Mouse (Mus musculus) layer of hippocampus, adult 18-20 months (tissue): Measurements from ENCODE around the gene Lcp2. TPM values are rescaled to one million over a fixed set of nuclear protein-coding genes. Genes with fewer than 3 reads are reported as not detected.

Experiments used
- DNase-seq, 2 experiments: peaks; one replicate each; pipeline ENCODE4 v3.0.0; 2022; ENCODE audit warnings: low spot score in 2 of 2
- total RNA-seq, 2 experiments: library from RNA; stranded (reverse); gene quantifications; 2 replicates each; pipeline ENCODE4 v1.2.3; 2021

The Lcp2 gene
- total RNA-seq, 2 experiments from 2014 or later, result 2.9 to 3.7 TPM

GRCm38 (mm10) chr11:34042808-34043207 is 3.9 kb upstream of the Lcp2 start:
- DNase-seq, result no peak

- DNase-seq, result no peak
These were observed 820 bp downstream of the Lcp2 start for GRCm38 (mm10) chr11:34047542-34047937.

- DNase-seq, result no peak
These were observed 1.8 kb downstream of the Lcp2 start for GRCm38 (mm10) chr11:34048375-34049124.

GRCm38 (mm10) chr11:34049125-34049379 is 2.3 kb downstream of the Lcp2 start:
- no peak for DNase-seq

- DNase-seq, result no peak
These were observed 3.3 kb downstream of the Lcp2 start for GRCm38 (mm10) chr11:34050063-34050462.

- DNase-seq, result no peak
These were observed 3.9 kb downstream of the Lcp2 start for GRCm38 (mm10) chr11:34050643-34051042.

- DNase-seq, result no peak
These were observed 6.5 kb downstream of the Lcp2 start for GRCm38 (mm10) chr11:34053031-34053818.

GRCm38 (mm10) chr11:34054031-34054727 is 7.5 kb downstream of the Lcp2 start:
- peak; percentile 25 to 27 for DNase-seq

GRCm38 (mm10) chr11:34056715-34057114 is 10.0 kb downstream of the Lcp2 start:
- no peak for DNase-seq

- no peak for DNase-seq
These were observed 11.6 kb downstream of the Lcp2 start for GRCm38 (mm10) chr11:34058332-34058731.

GRCm38 (mm10) chr11:34058960-34059359 is 12.2 kb downstream of the Lcp2 start:
- DNase-seq, result no peak

- no peak for DNase-seq
These were observed 15.0 kb downstream of the Lcp2 start for GRCm38 (mm10) chr11:34061740-34062139.

GRCm38 (mm10) chr11:34063257-34063656 is 16.5 kb downstream of the Lcp2 start:
- no peak for DNase-seq

GRCm38 (mm10) chr11:34063702-34064485 is 17.2 kb downstream of the Lcp2 start:
- no peak for DNase-seq

- no peak for DNase-seq
These were observed 23.9 kb downstream of the Lcp2 start for GRCm38 (mm10) chr11:34070596-34070995.

- DNase-seq, result no peak
These were observed 25.6 kb downstream of the Lcp2 start for GRCm38 (mm10) chr11:34072309-34072708.

GRCm38 (mm10) chr11:34073776-34074175 is 27.1 kb downstream of the Lcp2 start:
- peak in 1 of 2 experiments; percentile 39 for DNase-seq

GRCm38 (mm10) chr11:34077870-34078269 is 31.1 kb downstream of the Lcp2 start:
- DNase-seq, result no peak

- DNase-seq, result no peak
These were observed 31.9 kb downstream of the Lcp2 start for GRCm38 (mm10) chr11:34078581-34078980.

- no peak for DNase-seq
These were observed 33.1 kb downstream of the Lcp2 start for GRCm38 (mm10) chr11:34079542-34080464.
